Mouse (Mus musculus): Measurements from ENCODE around the gene Gm4305. TPM values are rescaled to one million over a fixed set of nuclear protein-coding genes. Genes with fewer than 3 reads are reported as not detected.
"Not testable (repeated sequence)": the region's sequence is repeated elsewhere in the genome, so short reads cannot be mapped to it uniquely, and the experiment has no call there.

The Gm4305 gene
- not detected in 2 replicates for polyA plus RNA-seq (2015; fragmentation: Nextera tagmentation; extraction: Ambion mirVana)

DNA sequence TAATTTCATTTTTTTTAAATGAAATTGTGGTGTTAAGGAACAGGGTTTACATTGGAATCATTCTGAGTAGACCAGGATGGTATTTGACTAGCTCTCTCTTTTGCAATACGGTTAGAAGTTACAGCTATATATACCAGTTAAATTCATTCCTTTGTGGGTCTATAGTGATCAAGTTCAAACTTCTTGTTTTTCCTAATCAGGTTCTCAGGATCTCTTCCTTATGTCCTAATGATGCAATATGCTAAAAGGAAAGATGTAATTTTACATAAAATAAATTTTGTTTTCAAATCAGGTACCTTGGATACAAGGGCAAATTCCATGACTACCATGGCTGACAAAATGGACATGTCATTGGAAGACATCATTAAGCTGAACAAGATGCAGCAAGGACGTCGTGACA lies at the start of gene Gm4305:
Gm4305 (plus strand) TSS at position 301 of the 400 bp plus-strand sequence.
- H3K4me1 ChIP-seq (ENCODE audit: insufficient read depth); H3K27me3 ChIP-seq (ENCODE audit: insufficient read depth, low read length); ATAC-seq; DNase-seq; H3K27ac ChIP-seq (ENCODE audit: low read depth); H3K9ac ChIP-seq (replicated peaks); H3K4me3 ChIP-seq (ENCODE audit: low read depth, low read length); H3K36me3 ChIP-seq (replicated peaks; ENCODE audit: insufficient read depth, low read length); H3K4me2 ChIP-seq (ENCODE audit: low read depth, low read length); H3K9me3 ChIP-seq (ENCODE audit: low read length): not testable (repeated sequence)
- WGBS (ENCODE audit: insufficient replicate concordance) = no CpG with 5 or more reads among the region's 3 CpGs

GRCm38 (mm10) chr10:100335376-100335775 lies 15.5 kb upstream of the Gm4305 start, which contains the start of gene Gm4301:
Gene Gm4301, plus strand, starts transcription at chr10:100335676.
- H3K9me3 ChIP-seq (ENCODE audit: low read length); H3K9ac ChIP-seq (replicated peaks); H3K27ac ChIP-seq (ENCODE audit: low read depth); DNase-seq; H3K4me1 ChIP-seq (ENCODE audit: insufficient read depth); H3K4me3 ChIP-seq (ENCODE audit: low read depth, low read length); H3K36me3 ChIP-seq (replicated peaks; ENCODE audit: insufficient read depth, low read length); H3K27me3 ChIP-seq (ENCODE audit: insufficient read depth, low read length); H3K4me2 ChIP-seq (ENCODE audit: low read depth, low read length); ATAC-seq: not testable (repeated sequence)
- WGBS (ENCODE audit: insufficient replicate concordance) = no CpG with 5 or more reads among the region's 2 CpGs

DNA sequence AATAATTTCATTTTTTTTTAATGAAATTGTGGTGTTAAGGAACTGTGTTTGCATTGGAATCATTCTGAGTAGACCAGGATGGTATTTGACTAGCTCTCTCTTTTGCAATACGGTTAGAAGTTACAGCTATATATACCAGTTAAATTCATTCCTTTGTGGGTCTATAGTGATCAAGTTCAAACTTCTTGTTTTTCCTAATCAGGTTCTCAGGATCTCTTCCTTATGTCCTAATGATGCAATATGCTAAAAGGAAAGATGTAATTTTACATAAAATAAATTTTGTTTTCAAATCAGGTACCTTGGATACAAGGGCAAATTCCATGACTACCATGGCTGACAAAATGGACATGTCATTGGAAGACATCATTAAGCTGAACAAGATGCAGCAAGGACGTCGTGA lies 10.4 kb upstream of the Gm4305 start, which contains the start of gene Gm4302:
Gm4302 (plus strand) TSS at position 301 of the 400 bp plus-strand sequence.
- not testable (repeated sequence) for H3K4me3 ChIP-seq (ENCODE audit: low read depth, low read length); H3K9ac ChIP-seq (replicated peaks); ATAC-seq; H3K36me3 ChIP-seq (replicated peaks; ENCODE audit: insufficient read depth, low read length); H3K4me2 ChIP-seq (ENCODE audit: low read depth, low read length); H3K9me3 ChIP-seq (ENCODE audit: low read length); H3K4me1 ChIP-seq (ENCODE audit: insufficient read depth); H3K27ac ChIP-seq (ENCODE audit: low read depth); DNase-seq; H3K27me3 ChIP-seq (ENCODE audit: insufficient read depth, low read length)
- no CpG with 5 or more reads among the region's 3 CpGs for WGBS (ENCODE audit: insufficient replicate concordance)

GRCm38 (mm10) chr10:100345672-100346071 lies 5.2 kb upstream of the Gm4305 start, which contains the start of gene Gm4303:
Gene Gm4303, plus strand, starts transcription at chr10:100345972.
- not testable (repeated sequence) for H3K9ac ChIP-seq (replicated peaks); DNase-seq; H3K27me3 ChIP-seq (ENCODE audit: insufficient read depth, low read length); H3K4me2 ChIP-seq (ENCODE audit: low read depth, low read length); H3K27ac ChIP-seq (ENCODE audit: low read depth); H3K9me3 ChIP-seq (ENCODE audit: low read length); H3K4me3 ChIP-seq (ENCODE audit: low read depth, low read length); H3K36me3 ChIP-seq (replicated peaks; ENCODE audit: insufficient read depth, low read length); ATAC-seq; H3K4me1 ChIP-seq (ENCODE audit: insufficient read depth)
- WGBS (ENCODE audit: insufficient replicate concordance) = no CpG with 5 or more reads among the region's 3 CpGs

GRCm38 (mm10) chr10:100356841-100357240 lies 5.9 kb downstream of the Gm4305 start:
- not testable (repeated sequence) for DNase-seq; H3K27me3 ChIP-seq (ENCODE audit: insufficient read depth, low read length); H3K4me2 ChIP-seq (ENCODE audit: low read depth, low read length); H3K9ac ChIP-seq (replicated peaks); H3K27ac ChIP-seq (ENCODE audit: low read depth); H3K36me3 ChIP-seq (replicated peaks; ENCODE audit: insufficient read depth, low read length); H3K9me3 ChIP-seq (ENCODE audit: low read length); H3K4me1 ChIP-seq (ENCODE audit: insufficient read depth); ATAC-seq; H3K4me3 ChIP-seq (ENCODE audit: low read depth, low read length)
- 33% methylated on average over 1 of the region's 2 CpGs for WGBS (ENCODE audit: insufficient replicate concordance)

GRCm38 (mm10) chr10:100361038-100361437 lies 10.1 kb downstream of the Gm4305 start, which contains the start of gene Gm4307:
Gene Gm4307, plus strand, starts transcription at chr10:100361338.
- H3K27ac ChIP-seq (ENCODE audit: low read depth); H3K4me2 ChIP-seq (ENCODE audit: low read depth, low read length); H3K36me3 ChIP-seq (replicated peaks; ENCODE audit: insufficient read depth, low read length); H3K9ac ChIP-seq (replicated peaks); DNase-seq; H3K4me3 ChIP-seq (ENCODE audit: low read depth, low read length); H3K4me1 ChIP-seq (ENCODE audit: insufficient read depth); H3K9me3 ChIP-seq (ENCODE audit: low read length); ATAC-seq; H3K27me3 ChIP-seq (ENCODE audit: insufficient read depth, low read length): not testable (repeated sequence)
- no CpG with 5 or more reads among the region's 3 CpGs for WGBS (ENCODE audit: insufficient replicate concordance)

DNA sequence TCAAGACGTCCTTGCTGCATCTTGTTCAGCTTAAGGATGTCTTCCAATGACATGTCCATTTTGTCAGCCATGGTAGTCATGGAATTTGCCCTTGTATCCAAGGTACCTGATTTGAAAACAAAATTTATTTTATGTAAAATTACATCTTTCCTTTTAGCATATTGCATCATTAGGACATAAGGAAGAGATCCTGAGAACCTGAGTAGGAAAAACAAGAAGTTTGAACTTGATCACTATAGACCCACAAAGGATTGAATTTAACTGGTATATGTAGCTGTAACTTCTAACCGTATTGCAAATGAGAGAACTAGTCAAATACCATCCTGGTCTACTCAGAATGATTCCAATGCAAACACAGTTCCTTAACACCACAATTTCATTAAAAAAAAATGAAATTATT lies 31.6 kb downstream of the Gm4305 start, which contains the start of gene Gm4312:
Gm4312 (minus strand) TSS at position 101 of the 400 bp plus-strand sequence.
- not testable (repeated sequence) for DNase-seq; H3K4me2 ChIP-seq (ENCODE audit: low read depth, low read length); H3K4me1 ChIP-seq (ENCODE audit: insufficient read depth); H3K27me3 ChIP-seq (ENCODE audit: insufficient read depth, low read length); H3K27ac ChIP-seq (ENCODE audit: low read depth); H3K9ac ChIP-seq (replicated peaks); H3K4me3 ChIP-seq (ENCODE audit: low read depth, low read length); H3K9me3 ChIP-seq (ENCODE audit: low read length); H3K36me3 ChIP-seq (replicated peaks; ENCODE audit: insufficient read depth, low read length); ATAC-seq
- no CpG with 5 or more reads among the region's 2 CpGs for WGBS (ENCODE audit: insufficient replicate concordance)

Other genes with a start within 250 kb of the Gm4305 start
- gene Gm4301, start 15.4 kb upstream of the Gm4305 start, polyA plus RNA-seq (2015; fragmentation: Nextera tagmentation; extraction: Ambion mirVana) = not detected in 2 replicates
- not detected in 2 replicates for gene Gm4302, start 10.3 kb upstream of the Gm4305 start, polyA plus RNA-seq (2015; fragmentation: Nextera tagmentation; extraction: Ambion mirVana)
- not detected in 2 replicates for gene Gm4303, start 5.1 kb upstream of the Gm4305 start, polyA plus RNA-seq (2015; fragmentation: Nextera tagmentation; extraction: Ambion mirVana)
- not detected in 2 replicates for gene Gm4307, start 10.2 kb downstream of the Gm4305 start, polyA plus RNA-seq (2015; fragmentation: Nextera tagmentation; extraction: Ambion mirVana)
- gene Gm4312, start 31.5 kb downstream of the Gm4305 start, polyA plus RNA-seq (2015; fragmentation: Nextera tagmentation; extraction: Ambion mirVana) = not detected in 2 replicates
- 2.5 TPM in 2 replicates for gene Tmtc3, start 136.3 kb downstream of the Gm4305 start, polyA plus RNA-seq (2015; fragmentation: Nextera tagmentation; extraction: Ambion mirVana)
- 1.7 TPM in 2 replicates for gene Cep290, start 136.5 kb downstream of the Gm4305 start, polyA plus RNA-seq (2015; fragmentation: Nextera tagmentation; extraction: Ambion mirVana)
- 5.0 and 5.1 TPM in 2 replicates for gene 4930430F08Rik, start 239.3 kb downstream of the Gm4305 start, polyA plus RNA-seq (2015; fragmentation: Nextera tagmentation; extraction: Ambion mirVana)
- not detected in 2 replicates for gene 1700017N19Rik, start 239.4 kb downstream of the Gm4305 start, polyA plus RNA-seq (2015; fragmentation: Nextera tagmentation; extraction: Ambion mirVana)